Mouse (Mus musculus) frontal cortex, adult 2 months (tissue): ENCODE measurements around the gene Synj1. TPM values are rescaled to one million over a fixed set of nuclear protein-coding genes. Genes with fewer than 3 reads are reported as not detected.

Experiments
- DNase-seq, 2 experiments: peaks; one replicate each; pipeline ENCODE4 v3.0.0; 2022; ENCODE audit warnings: low spot score in 1 of 2; ENCODE audit errors: extremely low spot score in 1 of 2
- polyA plus RNA-seq: library from polyadenylated mRNA; depleted of rRNA; stranded (reverse); fragments of >200 nt; gene quantifications from 2 replicates; pipeline ENCODE4 v1.2.3, GENCODE M21; 2012

Gene Synj1
- polyA plus RNA-seq, 1 experiment: 155 TPM

- no peak for DNase-seq
These were observed 739 bp upstream of the Synj1 start for GRCm38 (mm10) chr16:91011847-91012246.

GRCm38 (mm10) chr16:91010581-91011020 lies 507 bp downstream of the Synj1 start:
- peak; percentile 19 to 29 for DNase-seq

- DNase-seq: peak in 1 of 2 experiments; percentile 32
These were observed 1.1 kb downstream of the Synj1 start for GRCm38 (mm10) chr16:91009942-91010529.

- no peak for DNase-seq
These were observed 6.1 kb downstream of the Synj1 start for GRCm38 (mm10) chr16:91004915-91005538.

GRCm38 (mm10) chr16:91001098-91001497 lies 10.0 kb downstream of the Synj1 start:
- no peak for DNase-seq

GRCm38 (mm10) chr16:90999827-91000226 lies 11.3 kb downstream of the Synj1 start:
- no peak for DNase-seq

- peak in 1 of 2 experiments; percentile 64 for DNase-seq
These were observed 13.3 kb downstream of the Synj1 start for GRCm38 (mm10) chr16:90997822-90998221.

GRCm38 (mm10) chr16:90996327-90997243 lies 14.5 kb downstream of the Synj1 start:
- DNase-seq: no peak

- no peak for DNase-seq
These were observed 15.6 kb downstream of the Synj1 start for GRCm38 (mm10) chr16:90995498-90995897.

- DNase-seq: no peak
These were observed 16.1 kb downstream of the Synj1 start for GRCm38 (mm10) chr16:90995023-90995422.

- DNase-seq: no peak
These were observed 21.9 kb downstream of the Synj1 start for GRCm38 (mm10) chr16:90989162-90989561.

GRCm38 (mm10) chr16:90988665-90989064 lies 22.4 kb downstream of the Synj1 start:
- no peak for DNase-seq

GRCm38 (mm10) chr16:90988039-90988438 lies 23.1 kb downstream of the Synj1 start:
- DNase-seq: no peak

- peak in 1 of 2 experiments; percentile 25 for DNase-seq
These were observed 40.1 kb downstream of the Synj1 start for GRCm38 (mm10) chr16:90971004-90971403.

- DNase-seq: no peak
These were observed 44.9 kb downstream of the Synj1 start for GRCm38 (mm10) chr16:90966241-90966640.

- no peak for DNase-seq
These were observed 46.8 kb downstream of the Synj1 start for GRCm38 (mm10) chr16:90964302-90964701.

- no peak for DNase-seq
These were observed 47.2 kb downstream of the Synj1 start for GRCm38 (mm10) chr16:90963866-90964265.

- DNase-seq: no peak
These were observed 47.9 kb downstream of the Synj1 start for GRCm38 (mm10) chr16:90963231-90963630.

- DNase-seq: peak; percentile 67 to 79
These were observed 52.6 kb downstream of the Synj1 start for GRCm38 (mm10) chr16:90958301-90959085.

GRCm38 (mm10) chr16:90955494-90955893 lies 55.6 kb downstream of the Synj1 start:
- no peak for DNase-seq
